Mouse (Mus musculus): Measurements from ENCODE around the gene Ufc1. TPM values are rescaled to one million over a fixed set of nuclear protein-coding genes. Genes with fewer than 3 reads are reported as not detected.

Ufc1 gene
- total and polyA plus RNA-seq, 3 experiments = 71.4 to 115 (median 98.4) TPM

DNA sequence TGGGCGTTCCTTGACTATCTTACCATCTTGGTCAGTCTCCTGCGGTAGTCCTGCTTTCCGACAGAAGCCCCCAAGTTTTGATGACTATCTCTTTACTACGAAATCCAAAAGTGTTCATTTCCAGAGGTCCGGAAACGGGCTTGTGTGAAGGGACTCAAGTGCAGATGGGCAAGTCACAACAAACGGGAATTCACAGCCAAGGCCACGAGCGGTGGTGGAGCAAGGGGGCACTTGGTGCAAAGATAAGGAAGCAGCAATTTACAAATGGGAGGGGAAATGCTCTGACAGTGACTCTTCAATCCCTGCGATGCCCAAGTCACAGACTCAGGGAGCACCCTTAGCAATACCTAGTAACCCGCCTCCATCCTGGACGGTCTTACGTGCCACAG, 47.4 kb downstream of the Ufc1 start:
- Histone ChIP-seq H3K9me3 (replicated peaks; ENCODE audit: low read length) (no peaks in the 10 kb centered on the region), H3K4me2 (ENCODE audit: insufficient read depth, low read depth, poor library complexity, severe bottlenecking) (peak overlapping the region; percentile 64), H3K79me2 (replicated peaks; ENCODE audit: control insufficient read depth, extremely low read depth, insufficient read depth, poor library complexity, severe bottlenecking) (peaks cover 20% of the 10 kb centered on the region), H3K4me3 (replicated peaks in 1 of 3; ENCODE audit: low read depth in 2 of 3, low read length in 2 of 3, poor library complexity in 1 of 3) (peak overlapping the region; percentile 57 to 72 (median 63)), H3K9ac (ENCODE audit: insufficient read depth, low read depth) (peak overlapping the region; percentile 81), H3K27ac (ENCODE audit: insufficient read depth, low read depth) (peak overlapping the region; percentile 40), H3K27me3 (replicated peaks) (peaks cover 3% of the 10 kb centered on the region), H3K4me1 (ENCODE audit: control insufficient read depth in 1 of 2, insufficient read depth in 2 of 2) (peaks cover 17 to 51% of the 10 kb centered on the region in 2 experiments), H3K36me3 (replicated peaks in 1 of 2; ENCODE audit: control insufficient read depth in 1 of 2, insufficient read depth in 1 of 2, low read length in 1 of 2) (peaks cover 21 to 30% of the 10 kb centered on the region in 2 experiments)
- DNase-seq (ENCODE audit: extremely low read depth) = no peak
- dilution Hi-C loops (cut with MboI; ENCODE audit: extremely low pct_ligation_motif_present, extremely low pct_unique_long_range_greater_than_20kb, low sequenced_read_pairs) = no loop called here
- TF ChIP-seq MXI1 (IDR thresholded peaks at IDR 0.05; ENCODE audit: low read depth, low read length) (peak; percentile 15; the same call in 1 of the 2 replicates), PAX5 (IDR thresholded peaks at IDR 0.05; ENCODE audit: low read length) (no peak), CTCF (conservative IDR thresholded peaks at IDR 0.05 in 1 of 2, IDR thresholded peaks at IDR 0.05 in 1 of 2; ENCODE audit: low read depth in 2 of 2, low read length in 2 of 2) (no peak), MYC (IDR thresholded peaks at IDR 0.05; ENCODE audit: low read depth, low read length) (peak; percentile 45), POLR2AphosphoS2 (IDR thresholded peaks at IDR 0.05; ENCODE audit: low read depth, low read length) (no peak), ETS1 (conservative IDR thresholded peaks at IDR 0.05; ENCODE audit: low read depth, low read length) (0 out of 2 replicates have a peak, but pooled peaks have one; percentile 35)
- in situ Hi-C loops (cut with MboI; ENCODE audit: low pct_ligation_motif_present, low pct_unique_long_range_greater_than_20kb, low sequenced_read_pairs) = no loop called here

DNA sequence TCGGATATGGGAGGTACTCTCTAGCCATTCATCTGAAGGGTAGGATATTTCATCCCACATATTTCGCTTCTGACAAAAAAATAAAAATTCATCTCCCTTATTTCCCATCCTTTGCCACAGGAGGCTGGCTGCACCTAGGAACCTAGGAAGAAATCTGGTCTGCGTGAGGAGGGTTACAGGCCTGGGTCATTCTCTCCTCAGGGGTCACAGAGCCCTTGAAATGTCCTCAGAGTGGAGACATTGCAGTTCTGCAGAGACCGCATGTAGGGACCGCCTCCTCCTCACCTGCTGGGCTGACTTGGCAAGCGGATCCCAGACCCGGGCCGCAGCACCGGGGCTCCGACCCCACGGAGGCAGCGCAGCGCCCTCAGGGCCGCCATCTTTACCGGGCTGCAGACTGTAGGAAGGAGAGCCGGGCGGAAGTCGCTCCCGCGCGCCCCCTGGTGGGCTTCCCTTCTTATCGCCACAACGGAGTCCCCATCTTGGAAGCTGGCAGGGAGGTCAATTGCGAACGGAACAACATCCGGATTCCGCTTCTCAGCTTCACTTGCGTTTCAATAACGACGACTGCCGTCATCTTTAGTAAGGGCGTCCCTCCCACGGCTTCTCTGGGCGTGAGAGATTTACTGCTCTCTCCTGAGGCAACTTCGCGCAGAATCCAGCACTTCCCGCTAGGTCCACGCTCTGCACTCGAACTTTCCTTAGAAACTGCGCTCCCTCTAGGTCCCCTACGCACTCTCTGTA, 47.9 kb downstream of the Ufc1 start:
- peak overlapping the region; percentile 98 for H3K4me2 ChIP-seq (ENCODE audit: insufficient read depth, low read depth, poor library complexity, severe bottlenecking)
- peak; percentile 98 for DNase-seq (ENCODE audit: extremely low read depth)
- no peaks in the 10 kb centered on the region for H3K9me3 ChIP-seq (replicated peaks; ENCODE audit: low read length)
- dilution Hi-C loops (cut with MboI; ENCODE audit: extremely low pct_ligation_motif_present, extremely low pct_unique_long_range_greater_than_20kb, low sequenced_read_pairs) (no loop called here), in situ Hi-C loops (cut with MboI; ENCODE audit: low pct_ligation_motif_present, low pct_unique_long_range_greater_than_20kb, low sequenced_read_pairs) (no loop called here)
- peaks cover 14 to 51% of the 10 kb centered on the region in 2 experiments for H3K4me1 ChIP-seq (ENCODE audit: control insufficient read depth in 1 of 2, insufficient read depth in 2 of 2)
- peak overlapping the region; percentile 97 for H3K9ac ChIP-seq (ENCODE audit: insufficient read depth, low read depth)
- peak overlapping the region; percentile 54 for H3K27ac ChIP-seq (ENCODE audit: insufficient read depth, low read depth)
- H3K79me2 ChIP-seq (replicated peaks; ENCODE audit: control insufficient read depth, extremely low read depth, insufficient read depth, poor library complexity, severe bottlenecking) = peaks cover 20% of the 10 kb centered on the region
- H3K4me3 ChIP-seq (replicated peaks in 1 of 3; ENCODE audit: low read depth in 2 of 3, low read length in 2 of 3, poor library complexity in 1 of 3) = peak overlapping the region; percentile 63 to 93 (median 72)
- no peaks in the 10 kb centered on the region for H3K27me3 ChIP-seq (replicated peaks)
- peaks cover 26 to 35% of the 10 kb centered on the region in 2 experiments for H3K36me3 ChIP-seq (replicated peaks in 1 of 2; ENCODE audit: control insufficient read depth in 1 of 2, insufficient read depth in 1 of 2, low read length in 1 of 2)
- TF ChIP-seq BHLHE40 (IDR thresholded peaks at IDR 0.05; ENCODE audit: low read depth, low read length) (0 out of 2 replicates have a peak, but pooled peaks have one; percentile 22), POLR2AphosphoS2 (IDR thresholded peaks at IDR 0.05; ENCODE audit: low read depth, low read length) (no peak), JUND (conservative IDR thresholded peaks at IDR 0.05; ENCODE audit: low read depth, low read length) (0 out of 2 replicates have a peak, but pooled peaks have one; percentile 31), NELFE (IDR thresholded peaks at IDR 0.05; ENCODE audit: low read depth, low read length) (peak; percentile 92), TBP (conservative IDR thresholded peaks at IDR 0.05; ENCODE audit: low read depth, low read length) (peak; percentile 82), JUN (IDR thresholded peaks at IDR 0.05; ENCODE audit: insufficient read depth, low read depth, low read length) (no peak), RAD21 (IDR thresholded peaks at IDR 0.05; ENCODE audit: low read depth, low read length) (no peak), MAX (IDR thresholded peaks at IDR 0.05; ENCODE audit: low read length) (peak; percentile 41; the same call in 1 of the 2 replicates), ETS1 (conservative IDR thresholded peaks at IDR 0.05; ENCODE audit: low read depth, low read length) (no peak), UBTF (IDR thresholded peaks at IDR 0.05; ENCODE audit: low read depth, low read length) (no peak), TCF12 (IDR thresholded peaks at IDR 0.05; ENCODE audit: low read depth, low read length) (peak; percentile 94), POLR2A (IDR thresholded peaks at IDR 0.05; ENCODE audit: low read depth, low read length) (peak; percentile 93), MEF2A (IDR thresholded peaks at IDR 0.05; ENCODE audit: borderline replicate concordance, low read depth, low read length) (peak; percentile 71; the same call in 1 of the 2 replicates), CHD1 (IDR thresholded peaks at IDR 0.05; ENCODE audit: low read depth, low read length) (no peak), MAFK (IDR thresholded peaks at IDR 0.05; ENCODE audit: insufficient replicate concordance, low read length) (no peak), E2F4 (IDR thresholded peaks at IDR 0.05; ENCODE audit: insufficient replicate concordance, low read depth, low read length) (peak; percentile 65; the same call in 1 of the 2 replicates), PAX5 (IDR thresholded peaks at IDR 0.05; ENCODE audit: low read length) (no peak), CTCF (conservative IDR thresholded peaks at IDR 0.05 in 1 of 2, IDR thresholded peaks at IDR 0.05 in 1 of 2; ENCODE audit: low read depth in 2 of 2, low read length in 2 of 2) (peak; percentile 52 to 88; a peak in 3 of 4 replicates), KAT2A (IDR thresholded peaks at IDR 0.05; ENCODE audit: insufficient replicate concordance, low read length) (peak; percentile 98), ZC3H11A (IDR thresholded peaks at IDR 0.05; ENCODE audit: low read depth, low read length) (no peak), IRF4 (IDR thresholded peaks at IDR 0.05; ENCODE audit: low read depth, low read length) (peak; percentile 73), ZMIZ1 (IDR thresholded peaks at IDR 0.05; ENCODE audit: low read depth, low read length) (no peak; the same call in 1 of the 2 replicates), RCOR1 (conservative IDR thresholded peaks at IDR 0.05; ENCODE audit: low read depth, low read length) (peak; percentile 96), SMC3 (IDR thresholded peaks at IDR 0.05; ENCODE audit: low read depth, low read length) (peak; percentile 35), SIN3A (IDR thresholded peaks at IDR 0.05; ENCODE audit: low read length) (peak; percentile 94), ZNF384 (IDR thresholded peaks at IDR 0.05; ENCODE audit: low read depth, low read length) (no peak), MYC (IDR thresholded peaks at IDR 0.05; ENCODE audit: low read depth, low read length) (peak; percentile 71; the same call in 1 of the 2 replicates), CHD2 (IDR thresholded peaks at IDR 0.05; ENCODE audit: low read length) (peak; percentile 58), ELF1 (IDR thresholded peaks at IDR 0.05; ENCODE audit: low read depth, low read length) (peak; percentile 95)
